Mouse (Mus musculus): Measurements from ENCODE around the gene Prepl.

Gene Prepl

DNA sequence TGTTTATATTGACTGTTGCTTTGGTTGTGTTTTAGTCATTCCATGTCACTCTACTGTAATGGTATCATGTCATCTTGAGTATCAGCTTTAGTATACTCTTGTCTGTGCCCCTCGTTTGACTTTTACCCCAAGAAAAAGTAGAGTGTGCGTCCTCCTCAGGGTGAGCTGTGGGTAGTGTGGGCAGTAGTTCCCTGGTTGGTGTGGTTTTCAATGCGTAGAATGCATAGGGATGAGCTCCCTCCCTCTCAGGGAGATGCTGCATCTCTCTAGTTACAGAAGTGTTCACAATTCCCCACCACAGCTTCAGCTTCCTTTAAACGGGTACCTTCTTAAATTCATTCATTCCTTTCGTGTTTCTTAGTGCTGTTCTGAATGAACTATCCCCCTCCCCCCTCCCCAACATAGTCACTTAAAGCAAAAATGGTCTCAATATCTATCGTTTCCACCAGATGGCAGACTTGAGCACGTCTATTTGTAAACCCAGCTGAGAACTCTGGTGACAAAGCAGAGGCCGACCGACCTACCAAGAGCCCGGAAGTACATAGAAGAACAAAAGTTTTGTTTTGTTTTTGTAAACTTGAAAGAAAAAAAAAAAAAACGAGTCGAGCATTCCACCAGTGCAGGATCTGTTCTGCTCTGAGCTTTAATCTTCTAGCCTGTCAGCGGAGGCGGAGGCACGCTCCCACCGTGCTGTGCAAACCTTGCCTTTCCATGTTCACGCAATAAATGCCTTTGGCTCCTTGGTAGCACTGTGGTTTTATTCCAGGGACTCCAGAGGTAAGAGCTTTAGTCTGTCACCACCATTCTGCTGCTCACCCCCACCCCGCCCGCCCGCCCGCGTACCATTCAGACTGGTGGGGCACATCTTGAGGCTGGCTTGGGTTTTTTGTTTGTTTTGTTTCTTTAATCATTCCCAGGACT, 66.5 kb downstream of the Prepl start:
- peak in 1 of 2 experiments; percentile 24 for DNase-seq (ENCODE audit: low spot score in 2 of 2)

DNA sequence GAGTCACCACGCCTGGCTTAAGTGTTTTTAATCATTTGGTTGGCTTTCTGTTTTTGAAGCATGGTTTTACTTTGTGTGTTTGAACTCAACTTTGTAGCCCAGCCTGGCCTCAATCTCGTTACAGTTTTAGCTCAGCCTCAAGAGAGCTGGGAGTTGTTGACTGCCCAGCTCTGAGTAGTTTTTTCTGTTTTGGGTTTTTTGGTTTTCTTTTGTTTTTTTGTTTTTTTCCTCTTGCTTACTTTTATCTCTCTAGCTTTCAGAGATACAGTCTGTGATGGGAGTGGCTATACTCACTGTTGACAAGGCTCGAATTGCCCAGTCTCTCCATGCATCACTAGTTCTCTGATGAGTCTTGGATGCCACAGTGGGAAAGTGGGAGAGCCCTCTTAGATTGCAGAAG, 69.7 kb downstream of the Prepl start:
- no peak for DNase-seq (ENCODE audit: low spot score in 2 of 2)

DNA sequence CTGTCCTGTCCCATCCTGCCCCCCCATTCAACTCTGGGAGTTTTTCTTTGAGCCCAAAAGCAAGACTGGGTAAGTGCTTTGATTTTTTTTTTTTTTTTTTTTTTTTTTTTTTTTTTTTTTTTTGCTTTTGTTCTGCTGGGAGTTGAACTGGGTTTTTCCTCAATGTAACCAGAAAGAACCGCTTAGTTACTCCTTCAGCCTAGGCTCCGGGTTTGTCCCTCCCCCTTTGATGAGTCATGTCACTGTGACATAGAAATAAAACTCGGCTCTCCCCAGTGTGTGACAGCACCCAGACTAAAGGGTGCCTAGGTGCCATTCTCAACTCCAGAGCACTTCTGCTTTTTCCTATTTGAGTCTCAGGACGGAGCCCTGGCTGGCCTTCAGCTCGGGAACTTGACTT, 71.2 kb downstream of the Prepl start:
- DNase-seq (ENCODE audit: low spot score in 2 of 2), result no peak

DNA sequence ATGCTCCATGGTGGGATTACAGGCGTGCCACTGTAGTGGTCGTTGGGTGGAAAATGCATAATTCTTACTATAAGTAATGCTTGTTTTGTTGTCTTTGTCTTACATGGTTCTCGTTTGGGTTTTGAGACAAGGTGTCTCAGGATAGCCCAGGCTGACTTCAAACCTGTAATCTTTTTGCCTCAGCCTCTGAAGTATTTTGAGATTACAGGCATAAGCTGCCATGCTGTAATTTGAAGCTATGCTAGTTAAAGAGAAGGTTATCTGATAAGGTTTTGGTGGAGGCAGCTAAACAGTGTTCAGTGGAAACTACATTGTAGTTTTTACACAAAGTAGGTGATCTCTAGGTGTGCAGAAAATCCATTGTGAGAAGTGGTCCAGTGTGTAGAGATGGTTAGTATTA, 71.7 kb downstream of the Prepl start:
- DNase-seq (ENCODE audit: low spot score in 2 of 2), result no peak

DNA sequence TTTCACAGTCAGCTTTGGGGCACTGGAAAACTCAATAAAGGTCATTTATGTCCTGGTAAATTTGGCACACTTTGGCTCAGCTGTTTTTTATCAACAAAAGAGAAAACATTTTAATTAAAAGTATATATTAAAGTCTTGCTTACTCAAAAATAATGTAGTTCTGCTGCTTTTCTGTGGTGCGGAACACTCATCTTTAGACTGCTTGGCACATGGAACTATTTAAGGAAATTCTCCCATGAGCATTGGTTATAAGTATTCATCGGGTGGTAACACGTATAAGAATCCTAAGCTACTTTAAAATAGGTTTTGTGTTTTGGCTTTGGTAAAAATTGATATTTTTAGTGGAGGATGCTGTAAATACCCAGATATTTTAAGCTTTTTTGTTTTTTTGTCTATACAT, 75.4 kb downstream of the Prepl start:
- DNase-seq (ENCODE audit: low spot score in 2 of 2), result no peak

DNA sequence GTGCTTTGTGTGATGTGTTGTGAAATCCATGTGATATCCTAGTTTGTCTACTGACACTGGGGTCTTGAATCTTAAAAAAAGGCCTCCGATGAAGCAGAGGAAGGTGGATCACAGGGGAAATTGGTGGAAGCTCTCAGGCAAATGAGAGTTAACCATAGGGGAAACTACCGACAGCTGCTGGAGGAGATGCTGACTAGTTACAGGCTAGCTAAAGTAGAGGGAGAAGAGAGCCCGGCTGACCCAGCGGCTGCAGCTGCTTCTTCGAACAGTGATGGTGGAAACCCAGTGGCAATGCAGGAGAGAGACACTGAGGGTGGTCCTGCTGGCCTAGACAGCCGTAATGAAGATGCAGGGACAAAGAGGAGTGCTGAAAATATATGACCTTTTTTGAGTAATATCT, 76.6 kb downstream of the Prepl start:
- no peak for DNase-seq (ENCODE audit: low spot score in 2 of 2)
